Mouse (Mus musculus) layer of hippocampus, postnatal 36 days (tissue): ENCODE data around the gene Psmd10. TPM values are rescaled to one million over a fixed set of nuclear protein-coding genes. Genes with fewer than 3 reads are reported as not detected.

Experiments used
- total RNA-seq, 2 experiments: library from RNA; stranded (reverse); gene quantifications; 2 replicates each; pipeline ENCODE4 v1.2.3; 2021

Psmd10 gene
- total RNA-seq, 2 experiments from 2014 or later, result 18.0 to 20.3 TPM

Other genes starting within 250 kb of the Psmd10 start
- gene Tex13b, start 143.3 kb downstream of the Psmd10 start, total RNA-seq, result not detected
- not detected for gene Vsig1, start 49.1 kb downstream of the Psmd10 start, total RNA-seq
- 10 to 100 TPM in 1 of 2 experiments, 1 to 10 TPM in 1; 7.1 to 11.3 TPM for gene Atg4a, start 179 bp upstream of the Psmd10 start, total RNA-seq